Comparison of ENCODE assay signal across 8 mouse cellular contexts in the genomic region with DNA sequence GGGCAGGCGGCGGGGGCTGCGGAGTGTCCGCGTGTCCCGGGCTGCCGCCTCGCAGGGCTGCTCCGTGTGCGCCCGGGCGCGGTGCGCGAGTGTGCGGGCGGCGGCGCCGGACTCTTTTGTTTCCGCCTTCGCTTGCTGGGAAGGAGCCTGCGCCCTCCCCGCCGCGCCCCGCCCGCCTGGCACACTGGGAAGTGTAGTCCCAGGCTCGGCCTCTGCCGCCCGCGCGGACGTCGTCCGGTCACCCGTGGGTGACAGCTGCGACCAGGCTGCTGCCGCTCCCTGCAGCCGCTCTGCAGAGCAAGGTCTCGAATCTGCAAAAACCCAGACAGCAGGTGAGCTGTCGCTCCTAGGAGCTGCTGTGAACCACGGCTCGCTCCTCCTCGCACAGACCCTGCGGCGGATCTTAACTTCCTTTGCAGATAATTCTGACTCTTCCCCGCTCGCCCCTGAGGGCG. TPM values are rescaled to one million over a fixed set of nuclear protein-coding genes. Genes with fewer than 3 reads are reported as not detected.
A peak's percentile ranks its signal among the peaks of the same experiment; 100 is the strongest.
DNase-seq lines count a peak whose midpoint lies in the region; ATAC-seq lines count a peak whose summit lies in the region.

A gene (minus strand): TSS at position 137 of the 455 bp plus-strand sequence.

- peaks cover 37% of the 10 kb centered on the region for H3K4me1 ChIP-seq in hindbrain, embryonic 14.5 days (replicated peaks; ENCODE audit: control insufficient read depth, insufficient read depth, low read length)

- H3K9ac ChIP-seq in hindbrain, embryonic 14.5 days = peak within 1 kb of the TSS; percentile 99

- under 1% methylated on average over 50 of the region's 50 CpGs for WGBS in hindbrain, embryonic 14.5 days

- peak within 1 kb of the TSS; percentile 65 for H3K4me2 ChIP-seq in hindbrain, embryonic 14.5 days (replicated peaks)

- no peaks in the 10 kb centered on the region; the same call in 1 of the 2 replicates for H3K36me3 ChIP-seq in hindbrain, embryonic 14.5 days (replicated peaks; ENCODE audit: control insufficient read depth, insufficient read depth)

- peak; percentile 97 for ATAC-seq in hindbrain, embryonic 14.5 days (ENCODE audit: low FRiP score)

- DNase-seq in NIH3T3 (ENCODE audit: low read depth) = peak; percentile 89
- peak; percentile 96 to 97 for DNase-seq in cerebellum, postnatal 10 days
- peak; percentile 92 to 94 for DNase-seq in frontal cortex, postnatal 36 days (ENCODE audit: low spot score in 2 of 2)
- DNase-seq in hindbrain, embryonic 14.5 days (ENCODE audit: low spot score) = peak; percentile 84
- peak; percentile 94 to 95 for DNase-seq in left cerebral cortex, adult 18-20 months (ENCODE audit: low spot score in 2 of 2)
- DNase-seq in lung, postnatal 4 days = peak; percentile 89
- DNase-seq in retina, postnatal 1 day = peak; percentile 90
- DNase-seq in thymus, postnatal 4 days = peak; percentile 91

- no peaks in the 10 kb centered on the region for H3K9me3 ChIP-seq in hindbrain, embryonic 14.5 days (ENCODE audit: control insufficient read depth, low read length)

- peak within 1 kb of the TSS; percentile 90 for H3K27ac ChIP-seq in hindbrain, embryonic 14.5 days

- peak within 1 kb of the TSS; percentile 87 for H3K4me3 ChIP-seq in hindbrain, embryonic 14.5 days (replicated peaks; ENCODE audit: low read length)

- H3K27me3 ChIP-seq in hindbrain, embryonic 14.5 days (ENCODE audit: control insufficient read depth, insufficient read depth, low read length) = no peaks in the 10 kb centered on the region

RNA-seq across cellular contexts. Expression of the gene that starts here (rescaled TPM):
- polyA plus RNA-seq in hindbrain, embryonic 14.5 days (2014; fragmentation: Nextera tagmentation; extraction: Ambion mirVana) = 213 and 224 TPM in 2 replicates
- total RNA-seq in left cerebral cortex, adult 18-20 months (2021) = 10 to 100 TPM; 44.0 to 49.7 TPM

Comparison
In these comparisons a context has a peak if more than half of its experiments do, and no peak if none do; other contexts are left out.
1. Peak in every context shown above with its lines: DNase-seq, ATAC-seq, H3K4me3 ChIP-seq and H3K27ac ChIP-seq.